Mouse (Mus musculus): ENCODE results near the gene Rrp9.

Rrp9 gene

DNA sequence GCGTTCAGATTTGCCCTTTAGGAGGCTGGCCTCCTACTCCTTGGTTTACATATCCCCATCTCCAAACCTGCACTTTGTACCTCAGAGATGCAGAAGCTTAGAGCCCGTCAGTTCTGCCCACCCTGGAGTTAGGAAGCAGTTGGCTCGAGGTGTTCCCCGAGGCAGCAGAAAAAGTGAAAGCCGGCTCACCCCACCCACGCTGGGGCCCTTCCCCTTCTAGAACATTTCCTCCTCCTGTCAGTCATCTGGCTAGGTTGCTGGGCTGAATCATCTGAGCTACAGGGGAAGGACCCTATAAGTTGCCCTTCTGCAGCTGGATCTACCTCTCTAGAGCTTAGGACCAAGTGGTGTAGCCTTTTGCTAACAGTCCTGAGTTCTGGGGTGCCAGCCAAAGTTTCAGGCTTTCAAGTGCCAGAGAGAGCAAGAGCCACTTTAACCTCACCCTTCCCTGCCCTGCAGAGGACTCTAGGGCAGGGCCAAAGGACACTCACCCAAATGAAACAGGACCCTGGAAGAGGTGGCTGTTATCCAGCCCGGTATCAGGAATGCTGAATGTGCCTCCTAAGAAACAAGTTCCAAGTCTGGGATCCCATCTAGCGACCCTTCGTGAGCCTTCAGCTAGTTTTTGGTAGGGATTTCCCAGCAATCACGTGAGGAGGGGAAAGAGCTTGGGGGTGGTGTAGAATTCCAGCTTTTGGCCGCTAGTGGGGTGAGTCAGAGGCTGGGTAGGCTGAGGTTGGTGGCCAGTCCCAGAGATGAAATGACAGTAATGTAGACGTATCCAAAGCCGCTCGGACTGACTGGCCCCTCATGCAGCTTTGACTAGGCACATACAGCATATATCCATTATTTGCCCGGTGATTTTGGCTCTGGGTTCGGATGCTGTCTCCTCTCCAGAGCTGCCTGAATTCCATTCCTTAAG is 500 bp downstream of the Rrp9 start:
- TF ChIP-seq GATA4 (IDR thresholded peaks at IDR 0.05; ENCODE audit: insufficient replicate concordance, low read length): no peak

DNA sequence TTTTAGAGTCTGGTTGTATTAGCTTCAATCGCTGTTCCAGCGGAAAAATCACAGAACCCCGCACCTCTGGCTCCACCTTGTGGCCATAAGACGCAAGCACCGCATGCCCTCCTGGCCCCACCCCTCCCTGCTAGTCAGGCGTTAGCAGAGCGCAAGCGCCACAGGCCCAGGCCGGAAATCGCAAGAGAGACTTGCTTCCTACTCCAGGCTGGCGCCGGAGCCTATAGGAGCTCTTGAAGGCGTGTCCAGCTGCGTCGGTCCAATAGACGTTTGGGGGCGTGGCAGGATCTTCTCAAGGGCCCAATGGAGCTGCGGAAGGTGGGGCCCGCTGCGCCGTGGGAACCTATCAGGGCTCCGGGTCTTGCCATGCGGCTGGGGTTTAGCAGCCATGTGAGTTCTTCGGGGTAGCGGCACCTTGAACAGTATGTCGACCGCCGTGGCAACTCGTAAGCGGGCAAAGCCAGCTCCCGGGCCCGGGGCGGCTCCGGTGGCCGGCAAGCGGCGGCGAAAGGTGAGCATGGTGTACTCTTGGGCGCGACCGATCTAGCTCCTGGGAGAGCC is 1.2 kb downstream of the Rrp9 start, which contains the start of gene Parp3:
Gene Parp3 (minus strand): TSS at position 26 of the 561 bp plus-strand sequence.
- no peak for TF ChIP-seq GATA4 (IDR thresholded peaks at IDR 0.05; ENCODE audit: insufficient replicate concordance, low read length)

- no peak for TF ChIP-seq GATA4 (IDR thresholded peaks at IDR 0.05; ENCODE audit: insufficient replicate concordance, low read length)
Measured at GRCm38 (mm10) chr9:106477649-106478048, 1.9 kb downstream of the Rrp9 start.

DNA sequence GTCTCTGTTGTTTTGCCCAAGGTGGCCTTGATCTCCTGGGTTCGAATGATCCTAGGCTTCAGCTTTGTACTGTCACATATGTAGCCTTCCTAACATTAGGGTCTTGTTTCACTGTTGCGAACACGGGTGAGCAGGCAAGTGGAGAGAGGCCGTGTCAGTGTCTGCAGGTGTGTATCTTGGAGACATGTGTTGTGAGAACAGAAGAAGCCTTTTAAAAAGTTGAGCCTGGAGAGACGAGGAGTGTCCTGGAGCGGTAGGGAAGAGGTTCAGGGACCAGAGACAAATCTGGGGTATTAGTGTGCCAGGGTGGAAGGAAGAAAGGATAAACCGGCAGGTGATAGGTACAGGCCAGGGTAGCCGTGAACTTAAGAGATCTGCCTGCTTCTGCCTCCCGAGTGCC is 2.3 kb downstream of the Rrp9 start:
- TF ChIP-seq GATA4 (IDR thresholded peaks at IDR 0.05; ENCODE audit: insufficient replicate concordance, low read length): no peak

DNA sequence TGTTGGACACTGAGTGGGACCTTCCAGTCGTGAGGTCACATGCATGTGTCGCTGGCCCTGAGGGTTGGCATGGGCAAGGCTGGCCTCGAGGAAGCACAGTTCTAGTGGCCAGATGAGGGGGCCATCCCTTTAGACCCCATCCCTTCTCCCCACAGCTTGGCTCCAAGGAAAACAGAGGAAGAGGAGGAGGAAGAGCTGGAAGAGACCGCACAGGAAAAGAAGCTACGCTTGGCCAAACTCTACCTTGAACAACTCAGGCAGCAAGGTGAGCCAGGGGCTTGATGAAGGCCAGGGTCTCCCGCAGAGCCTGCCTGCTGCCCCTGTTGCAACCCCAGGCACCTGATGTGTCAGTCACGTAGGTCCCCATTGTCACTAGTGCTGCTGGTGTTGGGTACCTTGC is 4.8 kb downstream of the Rrp9 start:
- TF ChIP-seq GATA4 (IDR thresholded peaks at IDR 0.05; ENCODE audit: insufficient replicate concordance, low read length): no peak

- no peak for TF ChIP-seq GATA4 (IDR thresholded peaks at IDR 0.05; ENCODE audit: insufficient replicate concordance, low read length)
Measured at GRCm38 (mm10) chr9:106481075-106481474, 5.3 kb downstream of the Rrp9 start.

GRCm38 (mm10) chr9:106481676-106482075 is 5.9 kb downstream of the Rrp9 start:
- TF ChIP-seq GATA4 (IDR thresholded peaks at IDR 0.05; ENCODE audit: insufficient replicate concordance, low read length): no peak

- no peak for TF ChIP-seq GATA4 (IDR thresholded peaks at IDR 0.05; ENCODE audit: insufficient replicate concordance, low read length)
Measured at GRCm38 (mm10) chr9:106482578-106483115, 6.9 kb downstream of the Rrp9 start.

DNA sequence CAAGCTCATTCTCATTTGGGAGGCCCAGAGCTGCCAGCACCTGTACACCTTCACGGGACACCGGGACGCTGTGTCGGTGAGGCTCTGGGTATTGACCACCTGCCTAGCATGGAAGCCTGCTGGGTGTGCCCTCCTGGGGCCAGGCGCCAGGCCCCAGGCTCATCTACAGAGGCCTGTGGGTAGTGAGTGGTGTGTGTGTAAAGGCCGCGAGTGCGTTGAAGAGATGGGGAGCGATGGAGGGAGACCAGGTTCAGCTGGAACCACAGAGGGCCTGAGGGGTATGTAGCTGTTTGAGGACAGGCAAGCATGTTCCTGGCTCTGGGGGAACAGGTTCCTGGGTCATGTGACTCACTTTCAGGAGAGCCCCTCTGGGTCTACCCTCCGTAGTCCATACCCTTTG is 7.4 kb downstream of the Rrp9 start:
- TF ChIP-seq GATA4 (IDR thresholded peaks at IDR 0.05; ENCODE audit: insufficient replicate concordance, low read length): no peak

DNA sequence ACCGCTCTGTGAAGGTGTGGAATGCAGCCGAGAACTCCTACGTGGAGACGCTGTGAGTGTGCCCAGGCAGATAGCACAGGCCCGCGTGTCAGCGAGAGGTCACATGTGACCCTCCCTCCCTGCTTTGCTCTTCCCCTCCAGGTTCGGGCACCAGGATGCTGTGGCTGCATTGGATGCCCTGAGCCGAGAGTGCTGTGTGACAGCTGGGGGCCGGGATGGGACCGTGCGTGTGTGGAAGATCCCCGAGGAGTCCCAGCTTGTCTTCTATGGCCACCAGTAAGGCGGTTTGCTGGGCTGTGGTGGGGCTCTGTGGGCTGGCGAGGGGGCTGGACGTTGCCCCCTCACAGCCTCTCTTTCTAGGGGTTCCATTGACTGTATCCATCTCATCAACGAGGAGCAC is 7.8 kb downstream of the Rrp9 start:
- no peak for TF ChIP-seq GATA4 (IDR thresholded peaks at IDR 0.05; ENCODE audit: insufficient replicate concordance, low read length)

DNA sequence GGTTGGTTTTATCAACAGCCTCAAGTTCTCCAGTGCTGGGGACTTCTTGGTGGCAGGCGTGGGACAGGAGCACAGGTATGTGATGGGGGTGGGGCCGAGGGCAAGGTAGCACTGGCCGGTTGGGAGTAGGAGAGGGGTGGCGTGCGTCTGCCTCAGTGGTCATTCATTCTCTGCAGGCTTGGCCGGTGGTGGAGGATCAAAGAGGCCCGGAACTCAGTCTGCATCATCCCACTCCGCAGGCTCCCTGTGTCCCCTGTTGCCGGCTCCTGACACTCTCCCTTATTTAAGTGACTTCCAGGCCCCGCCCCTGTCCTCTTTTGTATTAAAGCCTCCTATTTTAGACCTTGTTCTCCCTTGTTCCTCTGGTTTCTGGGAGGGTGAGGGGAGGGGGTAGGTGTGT is 9.3 kb downstream of the Rrp9 start:
- TF ChIP-seq GATA4 (IDR thresholded peaks at IDR 0.05; ENCODE audit: insufficient replicate concordance, low read length): no peak

GRCm38 (mm10) chr9:106499667-106500066 is 23.9 kb downstream of the Rrp9 start, which contains the start of gene Iqcf1:
TSS of gene Iqcf1 (plus strand) at chr9:106499967.
- TF ChIP-seq GATA4 (IDR thresholded peaks at IDR 0.05; ENCODE audit: insufficient replicate concordance, low read length): no peak

DNA sequence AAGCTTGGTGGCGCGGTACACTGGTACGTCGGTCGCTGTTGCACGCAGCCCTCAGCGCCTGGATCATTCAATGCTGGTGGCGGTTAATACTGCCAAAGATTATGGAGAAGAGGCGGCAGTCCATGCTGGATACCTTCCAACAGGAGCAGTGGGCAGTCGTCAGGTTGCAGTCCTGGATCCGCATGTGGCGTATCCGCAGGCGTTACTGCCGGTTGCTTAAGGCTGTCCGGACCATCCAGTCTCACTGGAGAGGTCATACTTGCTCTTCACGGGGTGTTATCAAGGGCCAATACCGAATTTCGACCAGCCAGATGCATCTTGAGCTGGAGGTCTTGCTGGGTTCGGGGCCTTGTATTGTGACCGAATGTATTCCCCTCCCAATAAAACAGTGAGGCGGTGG is 26.1 kb downstream of the Rrp9 start:
- no peak for TF ChIP-seq GATA4 (IDR thresholded peaks at IDR 0.05; ENCODE audit: insufficient replicate concordance, low read length)

DNA sequence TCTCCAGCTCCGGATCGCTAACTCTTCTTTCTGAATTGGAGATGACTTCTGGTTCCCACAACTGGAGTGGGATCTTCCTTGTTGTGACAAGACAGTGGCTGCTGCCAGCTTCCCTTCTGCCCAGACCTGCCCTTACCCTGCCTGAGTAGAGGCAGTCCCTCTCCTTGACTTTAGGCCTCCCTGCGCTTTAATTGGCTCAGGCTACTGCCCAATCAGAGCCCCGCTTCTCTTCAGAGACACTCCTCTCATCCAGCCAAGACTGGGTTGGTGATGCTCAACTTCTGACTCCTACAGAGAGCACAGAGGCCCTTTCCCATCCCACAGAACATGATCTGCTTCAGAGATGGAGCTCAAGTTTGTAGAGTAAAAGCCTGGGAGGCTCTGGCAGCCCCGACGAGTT is 28.5 kb downstream of the Rrp9 start:
- TF ChIP-seq GATA4 (IDR thresholded peaks at IDR 0.05; ENCODE audit: insufficient replicate concordance, low read length): no peak

DNA sequence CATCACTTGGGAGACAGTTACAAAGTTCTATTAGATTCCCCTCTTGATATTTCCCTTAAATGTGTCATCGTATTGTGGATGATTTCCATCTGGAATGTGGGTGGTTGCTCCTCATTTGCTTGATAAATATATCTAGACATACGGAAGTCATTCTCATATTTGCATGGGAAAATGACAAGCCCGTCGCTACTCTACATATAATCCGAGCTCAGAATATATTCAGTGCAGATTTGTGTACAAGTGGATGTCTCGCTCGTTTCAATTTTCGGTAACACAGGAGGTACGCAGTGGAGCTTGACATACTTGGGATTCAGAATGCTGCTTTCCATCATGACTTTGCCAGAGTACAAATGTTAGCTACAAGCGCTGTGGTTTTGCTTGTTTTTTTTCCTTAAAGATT is 33.6 kb downstream of the Rrp9 start:
- no peak for TF ChIP-seq GATA4 (IDR thresholded peaks at IDR 0.05; ENCODE audit: insufficient replicate concordance, low read length)

Measured in liver, adult (tissue).